Mouse (Mus musculus): Measurements from ENCODE around the gene Ptafr. TPM values are rescaled to one million over a fixed set of nuclear protein-coding genes. Genes with fewer than 3 reads are reported as not detected.

Gene Ptafr
- 0.58 TPM for polyA plus RNA-seq (2017; shearing (Covaris generic))

GRCm38 (mm10) chr4:132563965-132564364 lies at the start of gene Ptafr:
TSS of gene Ptafr (plus strand) at chr4:132564067.

GRCm38 (mm10) chr4:132532981-132533916 lies 30.6 kb upstream of the Ptafr start, which contains the start of gene Atpif1:
TSS of gene Atpif1 (minus strand) at chr4:132533659.

GRCm38 (mm10) chr4:132535406-132536121 lies 28.3 kb upstream of the Ptafr start, which contains the start of gene Dnajc8:
TSS of gene Dnajc8 (plus strand) at chr4:132535550.

Other genes starting within 250 kb of the Ptafr start
- gene Trnau1ap, start 234.5 kb upstream of the Ptafr start, polyA plus RNA-seq (2017; shearing (Covaris generic)), result 35.4 TPM
- 32.7 TPM for gene Rcc1, start 210.5 kb upstream of the Ptafr start, polyA plus RNA-seq (2017; shearing (Covaris generic))
- 4.5 TPM for gene Phactr4, start 141.6 kb upstream of the Ptafr start, polyA plus RNA-seq (2017; shearing (Covaris generic))
- 30.4 TPM for gene Med18, start 100.1 kb upstream of the Ptafr start, polyA plus RNA-seq (2017; shearing (Covaris generic))
- 9.8 TPM for gene Sesn2, start 53.6 kb upstream of the Ptafr start, polyA plus RNA-seq (2017; shearing (Covaris generic))
- gene Atpif1, start 30.4 kb upstream of the Ptafr start, polyA plus RNA-seq (2017; shearing (Covaris generic)), result 231 TPM
- 253 TPM for gene Dnajc8, start 28.5 kb upstream of the Ptafr start, polyA plus RNA-seq (2017; shearing (Covaris generic))
- gene Eya3, start 74.9 kb downstream of the Ptafr start, polyA plus RNA-seq (2017; shearing (Covaris generic)), result 40.7 TPM
- 9.6 TPM for gene Xkr8, start 168.5 kb downstream of the Ptafr start, polyA plus RNA-seq (2017; shearing (Covaris generic))
- gene Smpdl3b, start 193.2 kb downstream of the Ptafr start, polyA plus RNA-seq (2017; shearing (Covaris generic)), result 1.5 TPM
- gene Rpa2, start 204.3 kb downstream of the Ptafr start, polyA plus RNA-seq (2017; shearing (Covaris generic)), result 76.1 TPM
- 1.7 TPM for gene Themis2, start 232.3 kb downstream of the Ptafr start, polyA plus RNA-seq (2017; shearing (Covaris generic))